Mouse (Mus musculus) layer of hippocampus, adult 6 months (tissue): ENCODE data around the gene Pbxip1. TPM values are rescaled to one million over a fixed set of nuclear protein-coding genes. Genes with fewer than 3 reads are reported as not detected.

Experiments
- long read RNA-seq, 2 experiments: library from polyadenylated mRNA; unstranded; transcript quantifications; one replicate each; pipeline ENCODE4 v2.0.0; 2019 to 2020
- polyA plus RNA-seq: library from polyadenylated mRNA; unstranded; fragments of <200 nt; fragmentation: Nextera tagmentation; gene quantifications from 2 replicates; pipeline ENCODE4 v1.2.3, GENCODE M21; 2021

Pbxip1 gene
- 20.1 and 28.3 TPM in 2 replicates for polyA plus RNA-seq
- long read RNA-seq, experiment 1, partial matches to known transcripts: 12 of 17 reads
- long read RNA-seq, experiment 1, other reads (novel, unspliced or antisense): 5 of 17 reads
- long read RNA-seq, experiment 2, partial matches to known transcripts: 7 of 28 reads
- long read RNA-seq, experiment 2, other reads (novel, unspliced or antisense): 21 of 28 reads

GRCm38 (mm10) chr3:89436176-89437113, at the start of gene Pbxip1:
Pbxip1 (plus strand) TSS chr3:89436706.

GRCm38 (mm10) chr3:89394006-89394893, 42.3 kb upstream of the Pbxip1 start, which contains the start of gene Zbtb7b:
Zbtb7b (minus strand) TSS chr3:89394776.

GRCm38 (mm10) chr3:89402693-89403092, 33.8 kb upstream of the Pbxip1 start, which contains the start of gene Lenep:
Lenep (minus strand) TSS chr3:89402793.

GRCm38 (mm10) chr3:89411490-89412393, 24.8 kb upstream of the Pbxip1 start, which contains the start of gene Flad1:
Flad1 (minus strand) TSS chr3:89411870.

GRCm38 (mm10) chr3:89418170-89418860, 18.2 kb upstream of the Pbxip1 start, which contains the start of the genes Cks1b and Shc1:
Cks1b (minus strand) TSS chr3:89418383.
Shc1 (plus strand) TSS chr3:89418443.

GRCm38 (mm10) chr3:89430171-89431159, 6.0 kb upstream of the Pbxip1 start, which contains the start of gene Pygo2:
Pygo2 (plus strand) TSS chr3:89430214.

GRCm38 (mm10) chr3:89454401-89455177, 18.1 kb downstream of the Pbxip1 start, which contains the start of gene Pmvk:
Pmvk (plus strand) TSS chr3:89454541.

Other genes with a start within 250 kb of the Pbxip1 start
- gene Gba, start 233.8 kb upstream of the Pbxip1 start, polyA plus RNA-seq: 24.0 and 25.6 TPM in 2 replicates
- gene Thbs3, start 221.5 kb upstream of the Pbxip1 start, polyA plus RNA-seq: 10.7 and 16.8 TPM in 2 replicates
- gene Mtx1, start 209.6 kb upstream of the Pbxip1 start, polyA plus RNA-seq: 125 and 128 TPM in 2 replicates
- gene Muc1, start 207.6 kb upstream of the Pbxip1 start, polyA plus RNA-seq: not detected in 2 replicates
- gene Krtcap2, start 190.7 kb upstream of the Pbxip1 start, polyA plus RNA-seq: 237 and 255 TPM in 2 replicates
- gene Trim46, start 190.4 kb upstream of the Pbxip1 start, polyA plus RNA-seq: 20.0 and 21.4 TPM in 2 replicates
- gene Dpm3, start 177.3 kb upstream of the Pbxip1 start, polyA plus RNA-seq: 320 and 365 TPM in 2 replicates
- gene Slc50a1, start 166.1 kb upstream of the Pbxip1 start, polyA plus RNA-seq: 56.9 and 59.5 TPM in 2 replicates
- 11.3 and 12.4 TPM in 2 replicates for gene Efna1, start 155.6 kb upstream of the Pbxip1 start, polyA plus RNA-seq
- gene Efna3, start 113.7 kb upstream of the Pbxip1 start, polyA plus RNA-seq: 11.0 and 12.5 TPM in 2 replicates
- 0.39 and 0.40 TPM in 2 replicates for gene Efna4, start 98.7 kb upstream of the Pbxip1 start, polyA plus RNA-seq
- gene Adam15, start 86.7 kb upstream of the Pbxip1 start, polyA plus RNA-seq: 26.6 and 28.2 TPM in 2 replicates
- gene Dcst2, start 74.7 kb upstream of the Pbxip1 start, polyA plus RNA-seq: not detected in 2 replicates
- gene Dcst1, start 71.5 kb upstream of the Pbxip1 start, polyA plus RNA-seq: 1.4 TPM in 2 replicates
- 0.23 and 0.59 TPM in 2 replicates for gene Zbtb7b, start 41.9 kb upstream of the Pbxip1 start, polyA plus RNA-seq
- gene Lenep, start 33.9 kb upstream of the Pbxip1 start, polyA plus RNA-seq: not detected in 2 replicates
- gene Flad1, start 24.8 kb upstream of the Pbxip1 start, polyA plus RNA-seq: 27.2 and 28.1 TPM in 2 replicates
- 10.2 and 10.3 TPM in 2 replicates for gene Cks1b, start 18.3 kb upstream of the Pbxip1 start, polyA plus RNA-seq
- 2.7 and 3.0 TPM in 2 replicates for gene Shc1, start 18.3 kb upstream of the Pbxip1 start, polyA plus RNA-seq
- 5.8 and 6.2 TPM in 2 replicates for gene Pygo2, start 6.5 kb upstream of the Pbxip1 start, polyA plus RNA-seq
- gene Pmvk, start 17.8 kb downstream of the Pbxip1 start, polyA plus RNA-seq: 64.1 and 68.4 TPM in 2 replicates
- gene Kcnn3, start 83.5 kb downstream of the Pbxip1 start, polyA plus RNA-seq: 4.0 and 5.1 TPM in 2 replicates